Mouse (Mus musculus) kidney, adult 2 months (tissue): ENCODE measurements around the gene Tmem81.

Experiments
- CTCF ChIP-seq: fragments of 200-500 bp; conservative IDR thresholded peaks from 2 replicates; pipeline ENCODE4 v1.5.1; 2011; ENCODE audit warnings: low read depth, mild to moderate bottlenecking, control low read depth, low read length, moderate library complexity, mixed read lengths; ENCODE audit not compliant: insufficient read depth, insufficient read length
- POLR2A ChIP-seq: fragments of 200-500 bp; IDR thresholded peaks from one replicate; pipeline ENCODE4 v1.6.1; 2011; ENCODE audit warnings: low read depth, low read length, control low read depth

- TF ChIP-seq CTCF: no peak
- TF ChIP-seq POLR2A: no peak
These were observed 35.3 kb downstream of the Tmem81 start for GRCm38 (mm10) chr1:132541171-132541823.
